Mouse (Mus musculus): Measurements from ENCODE around the gene Rom1.

The Rom1 gene

GRCm38 (mm10) chr19:8945251-8945650 is 16.1 kb upstream of the Rom1 start:
- Histone ChIP-seq H3K9me3 (ENCODE audit: low read length) (no peaks in the 10 kb centered on the region), H3K4me1 (replicated peaks; ENCODE audit: low read depth, low read length) (peaks cover 49% of the 10 kb centered on the region), H3K27me3 (ENCODE audit: insufficient read depth, low read length) (no peaks in the 10 kb centered on the region), H3K36me3 (ENCODE audit: insufficient read depth, low read length) (peaks cover 71% of the 10 kb centered on the region), H3K4me3 (replicated peaks; ENCODE audit: low read length) (peak overlapping the region; percentile 97)
- TF ChIP-seq POU5F1 (IDR thresholded peaks at IDR 0.05; ENCODE audit: borderline replicate concordance, low read length) (no peak), CTCF (conservative IDR thresholded peaks at IDR 0.05; ENCODE audit: low read length) (no peak), NANOG (IDR thresholded peaks at IDR 0.05; ENCODE audit: borderline replicate concordance, low read length) (no peak)

- H3K9me3 ChIP-seq (ENCODE audit: low read length), result no peaks in the 10 kb centered on the region
- no peak for TF ChIP-seq POU5F1 (IDR thresholded peaks at IDR 0.05; ENCODE audit: borderline replicate concordance, low read length)
- TF ChIP-seq NANOG (IDR thresholded peaks at IDR 0.05; ENCODE audit: borderline replicate concordance, low read length), result no peak
- TF ChIP-seq CTCF (conservative IDR thresholded peaks at IDR 0.05; ENCODE audit: low read length), result no peak
- H3K4me3 ChIP-seq (replicated peaks; ENCODE audit: low read length), result peak overlapping the region; percentile 97
- peaks cover 54% of the 10 kb centered on the region for H3K4me1 ChIP-seq (replicated peaks; ENCODE audit: low read depth, low read length)
- no peaks in the 10 kb centered on the region for H3K27me3 ChIP-seq (ENCODE audit: insufficient read depth, low read length)
- peaks cover 66% of the 10 kb centered on the region for H3K36me3 ChIP-seq (ENCODE audit: insufficient read depth, low read length)
These were observed 15.6 kb upstream of the Rom1 start for GRCm38 (mm10) chr19:8944750-8945149.

GRCm38 (mm10) chr19:8944062-8944461 is 14.9 kb upstream of the Rom1 start:
- H3K4me1 ChIP-seq (replicated peaks; ENCODE audit: low read depth, low read length), result peaks cover 60% of the 10 kb centered on the region
- H3K9me3 ChIP-seq (ENCODE audit: low read length), result no peaks in the 10 kb centered on the region
- H3K27me3 ChIP-seq (ENCODE audit: insufficient read depth, low read length), result no peaks in the 10 kb centered on the region
- peaks cover 61% of the 10 kb centered on the region for H3K36me3 ChIP-seq (ENCODE audit: insufficient read depth, low read length)
- no peak for TF ChIP-seq CTCF (conservative IDR thresholded peaks at IDR 0.05; ENCODE audit: low read length)
- H3K4me3 ChIP-seq (replicated peaks; ENCODE audit: low read length), result peak overlapping the region; percentile 97

GRCm38 (mm10) chr19:8943047-8943446 is 13.9 kb upstream of the Rom1 start:
- no peak for TF ChIP-seq POU5F1 (IDR thresholded peaks at IDR 0.05; ENCODE audit: borderline replicate concordance, low read length)
- no peak for TF ChIP-seq NANOG (IDR thresholded peaks at IDR 0.05; ENCODE audit: borderline replicate concordance, low read length)
- no peak for TF ChIP-seq CTCF (conservative IDR thresholded peaks at IDR 0.05; ENCODE audit: low read length)

GRCm38 (mm10) chr19:8942276-8942964 is 13.3 kb upstream of the Rom1 start:
- peaks cover 59% of the 10 kb centered on the region for H3K36me3 ChIP-seq (ENCODE audit: insufficient read depth, low read length)
- H3K27me3 ChIP-seq (ENCODE audit: insufficient read depth, low read length), result no peaks in the 10 kb centered on the region
- no peak for TF ChIP-seq POU5F1 (IDR thresholded peaks at IDR 0.05; ENCODE audit: borderline replicate concordance, low read length)
- no peak for TF ChIP-seq CTCF (conservative IDR thresholded peaks at IDR 0.05; ENCODE audit: low read length)
- no peak for TF ChIP-seq NANOG (IDR thresholded peaks at IDR 0.05; ENCODE audit: borderline replicate concordance, low read length)
- H3K4me3 ChIP-seq (replicated peaks; ENCODE audit: low read length), result peak overlapping the region; percentile 97
- H3K4me1 ChIP-seq (replicated peaks; ENCODE audit: low read depth, low read length), result peaks cover 66% of the 10 kb centered on the region
- no peaks in the 10 kb centered on the region for H3K9me3 ChIP-seq (ENCODE audit: low read length)

More at GRCm38 (mm10) chr19:8943047-8943446, 13.9 kb upstream of the Rom1 start:
- no peaks in the 10 kb centered on the region for H3K27me3 ChIP-seq (ENCODE audit: insufficient read depth, low read length)
- H3K36me3 ChIP-seq (ENCODE audit: insufficient read depth, low read length), result peaks cover 60% of the 10 kb centered on the region
- H3K9me3 ChIP-seq (ENCODE audit: low read length), result no peaks in the 10 kb centered on the region
- peak overlapping the region; percentile 97 for H3K4me3 ChIP-seq (replicated peaks; ENCODE audit: low read length)
- peaks cover 64% of the 10 kb centered on the region for H3K4me1 ChIP-seq (replicated peaks; ENCODE audit: low read depth, low read length)

GRCm38 (mm10) chr19:8941515-8942217 is 12.5 kb upstream of the Rom1 start, which contains the start of gene Mta2:
Mta2 (plus strand) TSS chr19:8941875.
- H3K36me3 ChIP-seq (ENCODE audit: insufficient read depth, low read length), result peaks cover 57% of the 10 kb centered on the region
- H3K9me3 ChIP-seq (ENCODE audit: low read length), result no peaks in the 10 kb centered on the region
- no peak for TF ChIP-seq CTCF (conservative IDR thresholded peaks at IDR 0.05; ENCODE audit: low read length)
- no peak for TF ChIP-seq NANOG (IDR thresholded peaks at IDR 0.05; ENCODE audit: borderline replicate concordance, low read length)
- TF ChIP-seq POU5F1 (IDR thresholded peaks at IDR 0.05; ENCODE audit: borderline replicate concordance, low read length), result no peak
- no peaks in the 10 kb centered on the region for H3K27me3 ChIP-seq (ENCODE audit: insufficient read depth, low read length)
- H3K4me1 ChIP-seq (replicated peaks; ENCODE audit: low read depth, low read length), result peaks cover 74% of the 10 kb centered on the region
- peak within 1 kb of the TSS; percentile 97 for H3K4me3 ChIP-seq (replicated peaks; ENCODE audit: low read length)

- H3K9me3 ChIP-seq (ENCODE audit: low read length), result no peaks in the 10 kb centered on the region
- peaks cover 56% of the 10 kb centered on the region for H3K36me3 ChIP-seq (ENCODE audit: insufficient read depth, low read length)
- H3K4me1 ChIP-seq (replicated peaks; ENCODE audit: low read depth, low read length), result peaks cover 79% of the 10 kb centered on the region
- H3K4me3 ChIP-seq (replicated peaks; ENCODE audit: low read length), result peak overlapping the region; percentile 97
- no peaks in the 10 kb centered on the region for H3K27me3 ChIP-seq (ENCODE audit: insufficient read depth, low read length)
- no peak for TF ChIP-seq POU5F1 (IDR thresholded peaks at IDR 0.05; ENCODE audit: borderline replicate concordance, low read length)
These were observed 12.0 kb upstream of the Rom1 start for GRCm38 (mm10) chr19:8941136-8941514.

- H3K4me1 ChIP-seq (replicated peaks; ENCODE audit: low read depth, low read length), result peaks cover 76% of the 10 kb centered on the region
- TF ChIP-seq POU5F1 (IDR thresholded peaks at IDR 0.05; ENCODE audit: borderline replicate concordance, low read length) (no peak), NANOG (IDR thresholded peaks at IDR 0.05; ENCODE audit: borderline replicate concordance, low read length) (peak; percentile 79)
- peaks cover 53% of the 10 kb centered on the region for H3K36me3 ChIP-seq (ENCODE audit: insufficient read depth, low read length)
- H3K4me3 ChIP-seq (replicated peaks; ENCODE audit: low read length), result peak overlapping the region; percentile 97
- H3K9me3 ChIP-seq (ENCODE audit: low read length), result no peaks in the 10 kb centered on the region
- no peaks in the 10 kb centered on the region for H3K27me3 ChIP-seq (ENCODE audit: insufficient read depth, low read length)
These were observed 11.5 kb upstream of the Rom1 start for GRCm38 (mm10) chr19:8940526-8941133.
